Comparison of ENCODE assay signal across 7 mouse cellular contexts in genomic region chr6:89240168-89240705, GRCm38 (mm10).
DNase-seq lines count a peak whose midpoint lies in the region; ATAC-seq lines count a peak whose summit lies in the region.

No protein-coding gene starts in this region.

- no peak for DNase-seq in frontal cortex, adult 2 months (ENCODE audit: extremely low spot score in 1 of 2, low spot score in 1 of 2)
- DNase-seq in left cerebral cortex, postnatal 36 days (ENCODE audit: low spot score in 2 of 2) = peak; percentile 9 to 29
- no peak for DNase-seq in left cerebral cortex, adult 18-20 months (ENCODE audit: low spot score in 2 of 2)
- peak; percentile 61 for DNase-seq in brain, adult 2 months (ENCODE audit: low read depth, low spot score)
- peak; percentile 40 to 46 for DNase-seq in cerebellum, postnatal 10 days
- DNase-seq in spleen, adult 18-20 months = no peak

- peak; percentile 35; the same call in 1 of the 2 replicates for ATAC-seq in frontal cortex, adult (ENCODE audit: low TSS enrichment)

- intact Hi-C loops in left cerebral cortex, postnatal 36 days (cut with DNase I) = no loop called here

Comparison
In these comparisons a context has a peak if more than half of its experiments do, and no peak if none do; other contexts are left out.
1. DNase-seq: peak in left cerebral cortex, postnatal 36 days (2 of 2), brain, adult 2 months (single experiment) and cerebellum, postnatal 10 days (2 of 2); none in frontal cortex, adult 2 months (0 of 2), left cerebral cortex, adult 18-20 months (0 of 2) and spleen, adult 18-20 months (0 of 2).